Mouse (Mus musculus) lung, postnatal 4 days (tissue): ENCODE data around the gene Pbx1.
A peak's percentile ranks its signal among the peaks of the same experiment; 100 is the strongest.

Experiments used
- DNase-seq, 2 experiments: peaks; one replicate each; pipeline ENCODE4 v3.0.0; 2021

Gene Pbx1

DNA sequence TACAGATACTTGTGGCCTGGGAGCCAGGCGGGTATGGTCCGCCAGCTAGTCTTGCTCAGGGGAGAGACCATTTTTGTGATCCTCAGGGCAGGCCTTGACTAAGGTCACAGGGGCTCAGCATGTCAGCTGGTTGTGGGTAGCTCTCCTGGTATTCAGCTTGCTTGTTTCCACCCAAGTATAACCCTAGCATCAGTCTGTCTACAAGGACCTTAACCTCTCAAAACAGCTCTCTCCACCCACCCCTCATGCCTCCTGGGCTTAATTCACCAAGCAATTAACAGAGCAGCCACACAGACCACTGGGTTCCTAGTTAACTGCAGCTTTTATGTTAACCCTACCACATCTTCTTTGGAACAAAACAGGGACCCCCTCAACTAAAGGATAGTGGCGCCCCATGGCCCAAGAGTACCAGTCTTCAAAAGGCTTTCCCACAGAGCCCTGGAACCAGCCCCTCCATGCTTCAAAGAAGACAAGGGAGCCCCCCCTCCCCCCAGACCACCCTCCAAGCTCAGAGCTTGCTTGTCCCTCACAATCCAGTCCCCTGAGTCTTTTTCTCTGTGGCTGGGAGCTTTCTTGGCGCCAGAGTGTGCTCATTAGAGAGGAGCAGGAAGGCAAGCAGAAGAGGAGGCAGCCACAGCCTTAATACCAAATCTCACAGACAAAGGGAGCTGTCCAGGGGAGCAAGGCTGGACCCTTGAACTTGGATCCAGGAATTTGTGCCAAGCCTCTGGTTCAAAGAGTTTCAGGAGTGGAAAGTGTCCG lies 48.1 kb downstream of the Pbx1 start:
- DNase-seq, result no peak

DNA sequence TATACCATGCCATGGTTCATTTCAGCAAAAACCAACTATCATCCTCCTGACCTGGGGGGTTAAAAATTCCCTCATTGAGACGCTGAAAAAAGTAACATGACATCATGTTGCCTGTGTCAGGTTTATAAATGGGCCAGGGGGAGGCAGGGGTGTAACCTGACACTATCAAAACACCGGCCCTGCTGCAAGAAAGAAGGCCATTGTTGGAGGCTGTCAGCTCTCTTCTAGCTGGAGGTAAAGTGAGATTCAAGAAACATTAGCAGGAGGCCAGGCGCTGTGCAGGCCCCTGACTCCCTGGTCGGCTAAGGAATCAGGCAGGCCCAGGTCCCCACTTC lies 49.3 kb downstream of the Pbx1 start:
- no peak for DNase-seq

DNA sequence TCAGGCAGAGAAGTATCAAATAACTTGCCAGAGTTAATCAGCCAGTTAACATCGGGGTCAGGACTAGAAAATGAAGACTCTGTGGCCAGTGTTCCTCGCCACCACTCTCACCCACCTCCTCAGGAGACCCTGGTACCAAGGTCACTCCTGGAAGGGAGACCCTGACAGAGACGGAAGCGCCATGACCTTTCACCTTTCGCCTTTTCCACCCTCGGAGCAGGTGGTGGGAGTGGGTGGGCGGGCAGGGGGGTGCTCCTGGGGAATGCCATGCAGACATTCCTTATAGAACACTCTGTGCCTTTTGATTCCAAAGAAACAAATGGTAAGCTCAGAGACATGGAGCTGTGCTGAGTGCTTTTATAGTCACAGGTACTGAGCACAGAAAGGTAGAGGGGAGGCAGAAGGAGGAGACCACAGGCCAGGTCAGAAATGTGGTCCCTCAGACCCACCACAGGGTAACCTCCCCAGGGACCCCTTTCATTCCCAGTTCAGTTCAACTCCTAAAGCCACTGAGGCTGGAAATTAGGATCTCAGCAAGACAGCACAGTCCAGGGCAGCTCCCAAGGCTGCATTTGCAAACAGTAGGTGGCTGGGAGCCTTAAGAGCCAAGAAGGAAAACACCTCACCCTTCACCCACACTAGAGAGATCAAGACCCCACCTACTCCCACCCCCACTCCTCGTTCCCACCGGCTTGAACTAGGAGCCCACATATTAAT lies 49.8 kb downstream of the Pbx1 start:
- DNase-seq, result no peak

DNA sequence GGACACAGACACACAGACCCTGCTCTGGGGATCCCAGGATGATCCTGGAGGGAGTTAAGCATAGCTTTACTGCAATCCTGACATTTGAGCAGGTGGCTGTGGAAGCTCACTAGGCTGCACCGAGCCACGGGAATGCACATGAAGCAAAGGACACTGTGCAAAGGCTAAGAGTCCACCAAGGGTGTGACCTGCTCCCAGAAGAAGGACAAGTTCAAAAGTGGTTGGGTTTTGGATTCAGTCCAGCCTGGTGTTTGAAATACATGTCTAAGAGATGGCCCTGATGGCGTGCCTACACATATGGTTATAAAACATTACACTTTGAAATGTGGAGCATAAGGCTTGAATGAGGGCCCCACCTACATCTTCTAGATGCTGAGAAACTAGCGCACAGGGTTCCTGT lies 50.6 kb downstream of the Pbx1 start:
- DNase-seq, result no peak

DNA sequence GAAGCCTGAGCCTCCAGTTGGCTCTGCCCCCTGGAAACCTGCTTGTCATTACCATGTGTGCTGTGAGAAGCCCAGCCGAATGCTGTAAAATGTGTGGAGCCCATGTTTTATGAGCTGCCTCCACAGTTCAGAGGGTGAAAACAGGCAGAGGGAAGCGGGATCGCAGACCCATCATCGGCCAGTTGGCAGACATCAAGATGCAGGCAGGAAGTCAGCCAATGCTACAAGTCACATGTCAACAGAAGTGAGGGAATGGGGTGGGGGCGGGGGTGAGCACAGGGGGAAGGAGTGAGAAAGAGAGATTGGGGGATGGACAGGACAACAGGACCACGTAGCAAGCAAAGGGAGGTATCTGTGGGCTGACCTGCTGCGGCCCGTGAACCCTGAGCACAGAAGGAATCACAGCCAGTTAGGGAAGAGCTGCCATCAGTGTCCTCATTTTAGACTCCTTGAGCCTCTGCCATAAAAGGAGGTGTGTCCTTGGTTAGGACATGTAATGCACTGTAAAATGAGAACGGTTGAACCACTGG lies 51.8 kb downstream of the Pbx1 start:
- peak; percentile 59 to 82 for DNase-seq

DNA sequence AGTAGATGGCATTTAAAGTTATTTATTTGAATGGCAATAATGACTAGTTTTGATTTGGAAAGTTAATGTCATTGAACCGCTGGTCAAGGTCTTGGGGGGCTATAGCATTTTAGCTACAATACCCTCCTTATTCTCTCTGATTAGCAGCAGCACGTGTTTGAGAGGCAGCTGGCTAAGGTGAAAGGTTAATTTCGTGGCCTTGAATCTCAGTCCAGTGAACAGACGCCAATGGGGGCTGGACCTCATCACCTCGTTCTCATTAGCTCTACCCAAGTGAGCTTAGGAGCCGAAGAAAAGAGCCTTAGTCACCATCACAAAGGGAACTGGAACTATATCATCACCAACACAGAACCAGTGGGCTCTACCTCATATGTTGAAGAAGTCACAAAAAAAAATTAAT lies 54.4 kb downstream of the Pbx1 start:
- no peak for DNase-seq

DNA sequence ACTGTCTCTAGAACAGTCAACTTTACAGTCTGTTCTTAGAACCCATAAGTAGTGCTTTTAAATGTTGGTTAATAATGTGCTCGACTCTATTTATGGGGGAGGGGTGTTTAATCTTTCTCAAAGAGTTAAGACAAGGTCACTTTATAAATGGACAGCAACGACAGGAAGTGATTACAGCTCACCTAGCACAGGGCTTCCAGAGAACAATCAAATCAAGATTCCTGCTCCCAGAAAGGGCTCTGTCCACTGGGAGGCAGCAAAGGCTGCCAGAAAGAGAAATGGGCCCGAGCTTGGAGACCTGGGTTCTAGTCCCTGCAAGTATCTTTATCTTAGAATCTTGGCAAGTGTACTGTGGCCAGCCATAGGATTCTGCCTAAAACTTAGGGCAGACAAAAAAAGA lies 55.7 kb downstream of the Pbx1 start:
- DNase-seq, result no peak

DNA sequence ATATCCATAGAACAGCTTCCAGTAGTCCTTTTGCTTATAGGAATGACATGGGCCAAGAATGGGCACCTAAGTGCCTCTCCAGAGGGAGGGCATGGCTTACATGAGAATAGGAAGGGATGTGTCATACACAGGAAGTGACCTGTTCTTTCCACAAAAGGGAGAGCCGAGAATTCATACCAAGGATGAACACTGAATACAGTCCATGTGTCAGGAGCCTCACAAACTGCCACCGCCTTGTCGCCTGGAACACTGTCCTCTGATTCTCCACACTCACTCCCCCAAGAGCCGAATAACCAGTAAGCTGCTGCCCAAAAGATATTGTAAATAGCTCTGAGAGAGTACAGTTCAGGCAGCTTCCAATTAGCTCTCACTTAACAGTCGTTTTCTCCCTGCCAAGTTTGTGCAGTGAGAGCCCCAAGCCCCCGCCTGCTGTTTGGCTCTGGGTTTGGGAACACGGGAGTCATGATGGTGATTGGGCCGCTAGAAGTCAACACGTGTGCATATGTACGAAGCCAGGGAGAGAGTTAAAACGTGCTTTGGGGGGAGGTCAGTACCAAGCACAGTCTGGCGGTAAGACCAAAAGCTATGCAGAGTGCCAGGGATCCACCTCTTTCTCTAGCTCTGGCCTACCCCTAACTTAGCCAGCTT lies 57.0 kb downstream of the Pbx1 start:
- peak; percentile 22 to 65 for DNase-seq

DNA sequence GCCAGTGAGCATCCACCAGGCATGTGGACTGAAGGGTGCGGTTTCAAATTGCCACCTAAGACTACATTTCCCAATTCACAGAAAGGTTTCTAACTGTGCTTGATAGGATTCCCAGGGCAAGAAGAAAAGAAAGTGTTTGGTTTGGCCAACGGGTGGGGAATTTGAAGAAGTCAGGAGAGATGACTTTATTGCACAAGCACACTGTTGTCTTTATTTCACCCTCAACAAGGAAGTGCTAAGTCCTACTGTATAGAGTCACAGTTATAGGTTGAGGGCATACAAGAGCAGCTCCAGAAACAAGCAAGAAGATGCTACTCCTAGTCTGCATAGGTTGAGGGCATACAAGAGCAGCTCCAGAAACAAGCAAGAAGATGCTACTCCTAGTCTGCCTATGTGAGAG lies 60.0 kb downstream of the Pbx1 start:
- DNase-seq, result no peak

DNA sequence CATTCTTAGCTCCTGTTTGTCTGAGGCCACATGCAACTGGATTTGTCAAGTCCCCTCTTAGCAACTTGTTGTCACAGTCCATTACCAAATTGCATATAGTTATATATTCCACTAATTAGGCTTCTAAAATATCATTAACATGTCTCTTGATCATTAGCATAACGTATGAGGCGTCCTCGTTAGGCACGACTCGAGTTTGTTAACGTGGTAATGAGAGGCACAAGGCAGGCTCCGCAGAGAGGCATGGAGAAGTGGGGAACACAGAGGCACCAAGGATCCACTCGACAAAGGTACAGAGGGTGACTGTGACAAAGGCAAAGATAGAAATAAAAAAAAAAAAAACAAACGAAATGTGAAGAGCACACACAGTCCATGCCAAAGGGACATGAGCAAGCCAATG lies 61.1 kb downstream of the Pbx1 start:
- no peak for DNase-seq

DNA sequence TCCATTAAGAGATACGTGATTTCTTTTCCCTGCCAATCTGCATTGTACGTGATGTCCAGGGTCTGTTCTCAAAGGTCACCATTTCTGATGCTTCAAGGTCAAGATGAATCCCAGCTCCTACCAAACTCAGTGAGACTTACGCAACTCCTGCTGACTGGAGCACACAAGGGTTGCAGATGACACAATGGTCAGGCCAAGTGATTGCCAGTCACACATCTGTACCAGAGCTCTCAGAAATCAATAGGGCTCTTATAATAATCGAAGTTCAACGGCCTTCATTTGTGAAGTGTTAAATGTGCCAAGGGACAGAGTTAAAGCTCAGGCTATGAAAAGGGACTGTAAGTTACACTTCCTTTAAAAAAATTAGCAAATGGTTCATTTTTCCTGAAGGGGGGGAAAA lies 65.8 kb downstream of the Pbx1 start:
- DNase-seq, result no peak

DNA sequence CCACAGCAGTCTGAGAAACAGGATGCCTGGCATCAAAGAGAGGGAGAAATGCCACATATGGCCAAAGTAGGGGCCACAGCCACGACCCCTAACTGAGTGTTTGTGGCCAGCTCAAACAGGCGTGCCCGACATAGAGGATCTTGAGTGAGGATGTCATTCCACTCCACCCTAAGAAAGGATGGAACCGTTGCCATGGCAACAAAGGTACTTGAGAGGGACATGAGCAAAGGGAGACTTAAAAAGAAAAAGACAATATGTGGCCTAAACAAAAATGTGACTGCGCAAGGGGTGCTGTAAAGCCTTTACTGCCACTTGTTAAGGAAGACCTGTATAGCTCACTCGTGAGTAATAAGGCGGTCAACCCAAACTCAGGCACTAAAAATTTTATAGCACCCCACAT lies 67.7 kb downstream of the Pbx1 start:
- DNase-seq, result no peak

DNA sequence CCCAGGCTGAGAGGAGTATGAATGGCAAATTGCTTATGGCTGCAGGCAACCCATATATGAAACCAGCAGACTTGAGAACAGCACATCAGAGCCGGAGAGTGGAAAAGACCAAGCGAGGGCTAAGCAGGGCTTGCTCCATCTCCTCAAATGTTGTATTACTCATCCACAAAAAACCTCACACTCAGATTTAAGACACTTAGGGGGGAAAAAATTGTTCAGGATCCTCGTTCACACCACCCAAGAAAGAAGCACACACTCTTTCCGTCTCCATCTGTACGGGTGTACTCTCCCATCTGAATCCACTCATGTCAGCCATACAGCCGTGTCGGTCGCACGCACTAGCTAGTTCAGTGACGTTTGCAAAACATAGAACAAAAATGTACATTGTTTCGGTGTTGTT lies 69.0 kb downstream of the Pbx1 start:
- no peak for DNase-seq

DNA sequence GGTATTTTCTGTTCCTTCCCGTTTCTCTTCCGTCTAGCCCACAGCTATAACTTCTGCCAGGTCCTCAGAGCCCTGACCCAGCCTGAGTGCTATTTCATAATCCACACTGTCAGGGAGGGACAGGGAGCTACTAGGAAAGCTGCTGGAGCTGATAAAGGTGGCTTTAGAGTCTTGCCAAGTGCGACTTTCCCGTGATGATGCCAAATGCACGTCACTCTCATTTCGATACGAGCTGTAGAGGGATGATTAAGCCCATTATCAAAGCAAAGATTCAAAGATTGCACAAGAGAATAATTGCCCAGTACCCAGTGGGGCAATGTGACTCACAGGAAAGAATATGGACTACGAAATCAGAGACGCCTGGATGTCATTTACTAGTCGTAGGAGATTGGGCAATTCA lies 69.6 kb downstream of the Pbx1 start:
- DNase-seq, result peak; percentile 24 to 43

DNA sequence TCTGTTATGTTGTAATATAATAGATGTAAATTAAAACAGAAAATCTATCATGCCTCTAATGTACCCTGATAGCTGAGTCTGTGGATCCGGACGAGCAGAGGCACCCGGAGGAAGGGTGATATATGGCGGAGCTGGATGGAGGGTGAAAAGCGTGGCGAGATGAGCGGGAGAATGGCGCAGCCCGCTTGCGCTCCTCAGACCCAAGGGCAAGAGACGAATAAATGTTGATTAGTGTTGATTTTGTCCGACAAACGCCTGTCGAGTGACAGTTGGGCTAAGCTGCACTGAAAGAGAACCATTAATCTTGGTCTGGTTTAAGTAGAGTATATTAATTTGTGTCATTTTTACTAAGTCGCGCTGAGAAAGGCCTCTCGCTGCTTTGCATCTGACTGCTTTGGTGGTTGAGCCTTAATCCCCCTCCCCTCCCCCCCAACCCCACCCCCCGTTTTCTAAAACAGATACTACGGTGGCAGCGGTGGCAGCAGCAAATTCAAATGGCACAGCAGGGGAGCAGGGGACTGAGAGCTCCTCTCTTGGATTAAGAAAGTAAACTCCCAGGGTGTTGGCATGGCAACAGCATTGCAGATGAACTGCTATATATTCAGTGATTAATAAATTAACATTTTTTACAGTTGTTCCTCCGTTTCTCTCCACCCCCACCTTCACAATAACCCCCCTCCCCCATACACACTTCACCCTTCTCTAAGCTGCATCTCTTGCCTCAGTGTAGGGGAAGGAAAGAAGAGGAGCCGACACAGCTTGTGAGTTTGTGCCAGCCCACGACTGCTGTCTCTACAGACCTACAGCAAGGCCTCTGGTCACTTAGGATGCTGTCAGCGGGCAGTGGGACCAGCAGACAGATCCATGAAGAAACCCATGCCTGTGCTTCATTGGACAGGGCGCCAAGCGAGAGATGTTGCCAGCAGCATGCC lies 74.1 kb downstream of the Pbx1 start:
- DNase-seq, result no peak

DNA sequence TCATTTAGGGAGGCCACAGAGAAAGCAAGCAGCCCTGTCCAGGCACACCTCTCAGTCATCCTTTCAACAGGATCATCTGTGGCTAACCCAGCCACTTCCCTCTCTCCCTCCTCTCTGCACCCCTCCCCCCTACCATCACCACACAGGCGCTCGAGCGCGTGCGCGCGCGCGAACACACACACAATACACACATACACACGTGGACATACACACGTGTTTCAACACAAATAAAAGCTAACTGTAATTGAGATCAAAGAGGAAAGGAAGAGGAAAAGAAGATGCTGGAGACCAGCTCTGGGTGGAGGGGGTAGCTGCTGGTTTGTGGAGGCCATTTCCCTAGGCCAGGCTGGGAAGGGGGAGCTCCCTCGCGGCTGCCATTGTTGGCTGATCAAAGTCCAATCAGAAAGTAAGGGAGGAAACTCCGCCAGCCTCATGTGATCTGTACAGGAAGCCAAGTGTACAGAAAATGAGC lies 75.1 kb downstream of the Pbx1 start:
- DNase-seq, result no peak

DNA sequence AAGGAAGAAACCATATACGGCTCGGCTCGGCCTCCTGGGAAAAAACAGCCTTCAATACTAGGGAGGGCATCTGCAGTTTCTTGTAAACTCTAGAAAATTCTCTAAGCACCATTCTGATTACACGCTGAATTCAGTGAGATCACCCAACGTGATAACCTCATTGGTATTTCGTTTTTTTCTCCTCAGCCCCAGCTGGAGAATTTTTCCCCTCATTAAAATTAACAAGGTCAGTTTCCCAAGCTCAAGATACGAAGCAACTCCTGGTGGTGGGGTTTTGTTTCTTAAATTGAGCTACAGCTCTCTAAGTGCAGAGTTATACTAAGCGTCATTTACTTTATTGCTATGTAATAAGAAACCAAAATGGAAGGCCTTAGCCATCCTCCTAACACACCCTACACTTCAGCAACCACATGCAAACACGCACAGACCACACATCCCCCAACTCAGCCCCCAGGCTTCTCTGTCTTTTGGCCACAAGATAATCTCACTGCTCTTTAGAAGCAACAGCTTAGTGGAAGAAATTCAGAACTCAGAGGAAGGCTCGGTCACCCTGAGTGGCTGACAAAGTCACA lies 76.0 kb downstream of the Pbx1 start:
- DNase-seq, result no peak

DNA sequence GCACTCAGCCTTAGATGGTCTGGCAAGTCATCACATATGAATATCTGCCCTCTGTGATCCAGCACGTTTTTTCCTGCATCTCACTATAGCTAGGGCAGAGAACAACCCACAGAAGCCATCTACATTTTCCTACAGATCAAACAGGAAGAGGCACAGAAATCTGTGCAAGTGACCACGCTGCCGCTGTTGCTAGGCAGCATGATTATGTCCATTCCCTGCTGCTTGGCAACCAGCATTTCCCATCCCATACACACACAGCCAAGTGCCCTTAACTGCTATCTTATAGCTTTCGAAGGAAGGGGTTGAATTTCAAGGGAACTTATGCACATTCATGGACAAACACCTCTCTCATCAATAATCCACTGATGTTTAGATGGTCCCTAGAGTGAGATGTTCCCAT lies 77.1 kb downstream of the Pbx1 start:
- no peak for DNase-seq

DNA sequence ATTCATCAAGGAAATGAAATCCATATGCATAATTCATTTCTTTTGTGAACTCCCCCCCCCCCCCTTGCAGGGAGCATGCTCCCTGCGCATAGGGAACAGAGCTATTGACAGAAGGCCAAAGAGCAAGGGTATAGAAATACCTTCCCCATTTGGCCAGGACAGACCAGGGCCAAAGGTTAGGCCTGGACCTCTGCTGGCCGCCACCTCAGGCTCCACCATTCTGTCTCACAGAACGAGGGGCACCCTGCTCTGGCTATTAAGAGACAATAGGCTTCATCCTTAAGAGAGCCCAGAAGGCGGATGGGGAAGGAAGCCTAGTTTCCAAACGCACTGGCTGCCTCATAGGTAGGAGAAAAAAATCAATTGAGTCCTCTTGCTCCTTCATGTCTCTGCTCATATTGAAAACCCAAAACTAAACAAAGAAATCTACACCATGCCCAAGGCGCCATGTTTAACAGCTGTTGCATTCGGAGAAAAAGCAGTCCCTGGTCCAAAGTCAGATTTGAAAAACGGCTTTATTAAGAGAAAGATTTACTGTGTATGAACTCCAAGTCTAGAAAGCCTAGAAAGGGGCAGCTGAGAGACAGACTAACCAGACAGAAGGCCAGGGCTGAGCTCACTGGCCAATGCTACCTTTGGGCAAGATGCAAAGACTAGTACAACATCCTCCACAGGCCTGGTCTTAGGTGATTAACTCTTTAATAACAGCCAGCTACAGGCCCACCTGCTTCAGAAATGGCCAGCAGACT lies 83.9 kb downstream of the Pbx1 start:
- no peak for DNase-seq

DNA sequence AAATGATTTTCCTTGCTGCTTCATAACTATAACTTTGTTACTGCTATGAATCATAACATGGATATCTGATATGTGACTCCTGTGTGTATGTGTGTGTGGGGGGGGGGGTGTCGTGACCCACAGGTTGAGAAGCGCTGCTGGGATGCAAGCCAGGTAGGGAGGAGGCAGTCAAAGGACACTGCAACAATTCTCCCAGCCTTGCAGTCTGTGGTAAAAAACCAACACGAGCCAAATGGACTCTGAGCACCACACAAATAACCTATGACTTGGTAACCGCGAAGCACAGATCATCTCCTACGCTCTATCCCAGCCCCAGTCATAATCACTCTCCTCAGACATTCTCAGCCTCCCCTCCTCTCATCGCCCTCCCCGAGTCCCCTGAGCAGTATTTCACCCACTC lies 87.2 kb downstream of the Pbx1 start:
- DNase-seq, result no peak

DNA sequence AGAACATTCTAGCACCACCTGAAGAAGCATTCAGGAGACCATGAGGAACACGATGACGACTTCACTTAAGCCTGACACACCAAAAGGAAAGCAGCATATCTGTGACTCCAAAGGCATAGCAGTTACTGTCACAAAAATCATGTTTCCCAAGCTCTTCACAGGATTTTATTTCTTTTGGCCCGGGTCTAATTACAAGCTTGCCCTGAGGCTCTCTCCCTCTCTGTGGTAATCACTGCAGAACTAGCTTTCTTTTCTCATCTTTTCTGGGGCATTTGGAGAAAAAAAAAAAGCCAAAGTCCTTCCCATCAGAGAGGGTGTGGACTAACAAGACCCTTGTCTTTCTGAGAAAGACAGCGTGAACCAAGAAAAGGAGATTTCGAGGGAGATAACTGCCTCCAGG lies 87.8 kb downstream of the Pbx1 start:
- DNase-seq, result no peak

DNA sequence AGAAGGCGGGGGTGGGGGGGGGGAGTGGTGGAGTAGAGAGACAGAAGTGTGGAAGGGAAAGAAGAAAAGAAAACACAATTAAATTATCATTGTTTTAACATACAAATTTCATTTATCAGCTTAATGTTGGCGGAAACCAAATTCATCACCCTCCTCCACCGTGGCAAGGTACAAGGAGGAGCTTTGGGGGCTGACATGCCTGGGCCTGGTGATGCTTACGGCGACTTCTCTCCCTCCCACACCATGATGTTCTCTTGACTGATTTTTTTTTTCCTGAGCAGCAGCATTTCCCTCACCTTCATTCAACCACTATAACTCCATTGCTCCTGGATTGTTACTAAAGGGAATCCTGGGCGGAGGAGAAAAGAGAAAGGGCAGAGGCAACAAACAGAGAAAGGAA lies 89.8 kb downstream of the Pbx1 start:
- no peak for DNase-seq
